Mouse (Mus musculus) liver, adult 2 months (tissue): ENCODE measurements around the gene Mre11a. TPM values are rescaled to one million over a fixed set of nuclear protein-coding genes. Genes with fewer than 3 reads are reported as not detected.

ENCODE experiments used
- DNase-seq: peaks from one replicate; pipeline ENCODE4 v3.0.0-alpha.2; 2011; ENCODE audit warnings: low read depth, low spot score; ENCODE audit errors: extremely low read depth
- H3K27ac ChIP-seq: fragments of 200-500 bp; replicated peaks from 2 replicates; pipeline ENCODE4 v1.5.1; 2012; ENCODE audit warnings: low read depth, mild to moderate bottlenecking, control low read depth, inconsistent platforms, low read length; ENCODE audit not compliant: insufficient read depth
- H3K27me3 ChIP-seq: fragments of 200-500 bp; 2 replicates; pipeline ENCODE4 v1.6.1; 2012; ENCODE audit warnings: mild to moderate bottlenecking, moderate library complexity, low read length, inconsistent platforms; ENCODE audit not compliant: control insufficient read depth, insufficient read depth
- H3K36me3 ChIP-seq: fragments of 200-500 bp; 2 replicates; pipeline ENCODE4 v1.6.1; 2012; ENCODE audit warnings: low read length, inconsistent platforms; ENCODE audit not compliant: control insufficient read depth, insufficient read depth
- H3K4me1 ChIP-seq: fragments of 200-500 bp; 2 replicates; pipeline ENCODE4 v1.6.1; 2011; ENCODE audit warnings: low read length; ENCODE audit not compliant: control insufficient read depth, insufficient read depth
- H3K4me3 ChIP-seq: fragments of 200-500 bp; 2 replicates; pipeline ENCODE4 v1.5.1; 2011; ENCODE audit warnings: low read depth, mild to moderate bottlenecking, control low read depth, low read length, moderate library complexity; ENCODE audit not compliant: insufficient read depth
- H3K79me2 ChIP-seq: fragments of 200-500 bp; 2 replicates; pipeline ENCODE4 v1.6.1; 2012; ENCODE audit warnings: inconsistent platforms, mild to moderate bottlenecking, low read length, moderate library complexity; ENCODE audit not compliant: control insufficient read depth, insufficient read depth
- H3K9ac ChIP-seq: fragments of 200-500 bp; 2 replicates; pipeline ENCODE4 v1.6.1; 2012; ENCODE audit warnings: low read depth, mild to moderate bottlenecking, control low read depth, inconsistent platforms, low read length
- CTCF ChIP-seq: fragments of 200-500 bp; IDR thresholded peaks from 2 replicates; pipeline ENCODE4 v1.5.1; 2011; ENCODE audit warnings: low read depth, low read length, control low read depth
- POLR2A ChIP-seq: fragments of 200-500 bp; IDR thresholded peaks from 2 replicates; pipeline ENCODE4 v1.6.1; 2011; ENCODE audit warnings: low read length, control low read depth; ENCODE audit not compliant: insufficient read depth; ENCODE audit errors: extremely low read depth
- WGBS: fragments of 180-500 bp; shearing (Covaris S2); methylation state at CpG from one replicate; pipeline ENCODE4 v1.1.7; 2018; 5-methylcytosine and 5-hydroxymethylcytosine counted together
- polyA plus RNA-seq: library from polyadenylated mRNA; depleted of rRNA; stranded (reverse); fragments of >200 nt; gene quantifications from 2 replicates; pipeline ENCODE4 v1.2.3, GENCODE M21; 2012
- total RNA-seq: library from RNA; depleted of rRNA; stranded (reverse); fragments of >200 nt; gene quantifications from 2 replicates; pipeline ENCODE4 v1.2.3, GENCODE M21; 2014

The Mre11a gene
- total and polyA plus RNA-seq, 2 experiments: 1.6 to 4.0 TPM

DNA sequence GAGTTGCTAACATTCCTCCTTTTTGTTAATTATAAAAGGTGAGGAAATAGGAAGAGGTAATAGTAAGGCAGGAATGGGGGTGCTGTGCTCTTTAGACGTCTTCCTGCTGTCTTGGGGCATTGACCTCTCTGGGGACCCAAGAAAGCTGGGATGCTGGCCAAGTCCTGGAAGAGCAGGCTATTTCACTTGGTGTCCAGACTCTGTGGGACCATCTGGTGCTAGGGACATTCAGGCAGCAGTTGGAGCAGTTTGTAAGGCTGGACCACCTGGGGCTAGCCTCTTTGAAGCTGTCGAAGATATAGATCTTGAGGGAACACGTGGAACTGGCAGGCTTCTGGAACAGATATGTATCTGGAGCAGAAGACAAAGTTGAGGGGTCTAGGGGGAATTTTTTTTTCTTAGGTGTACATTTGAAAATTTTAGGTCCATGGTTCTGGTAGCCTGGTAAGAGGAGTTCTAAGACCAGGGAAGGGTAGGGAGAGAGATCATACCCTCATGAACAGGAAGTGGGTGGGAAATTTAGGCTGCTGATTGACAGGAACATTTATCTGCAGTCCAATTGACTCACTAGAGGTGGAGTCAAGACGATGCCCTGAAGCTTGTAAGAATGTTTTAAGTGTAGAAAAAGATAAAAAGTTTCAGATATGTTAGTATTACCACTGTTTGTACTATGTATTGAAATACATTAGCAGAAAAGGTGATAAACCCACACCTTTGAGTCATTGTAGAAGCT lies 72.6 kb downstream of the Mre11a start:
- no peaks in the 10 kb centered on the region for H3K36me3 ChIP-seq
- H3K4me1 ChIP-seq: no peaks in the 10 kb centered on the region
- no peak for DNase-seq
- TF ChIP-seq POLR2A (no peak), CTCF (no peak)
- H3K27ac ChIP-seq: no peak overlapping the region
- no peak overlapping the region for H3K9ac ChIP-seq
- WGBS: 51% methylated on average over 4 of the region's 4 CpGs
- H3K27me3 ChIP-seq: 0 out of 2 replicates have a peak, but pooled peaks cover 8% of the 10 kb centered on the region
- H3K79me2 ChIP-seq: no peaks in the 10 kb centered on the region
- no peak overlapping the region for H3K4me3 ChIP-seq

DNA sequence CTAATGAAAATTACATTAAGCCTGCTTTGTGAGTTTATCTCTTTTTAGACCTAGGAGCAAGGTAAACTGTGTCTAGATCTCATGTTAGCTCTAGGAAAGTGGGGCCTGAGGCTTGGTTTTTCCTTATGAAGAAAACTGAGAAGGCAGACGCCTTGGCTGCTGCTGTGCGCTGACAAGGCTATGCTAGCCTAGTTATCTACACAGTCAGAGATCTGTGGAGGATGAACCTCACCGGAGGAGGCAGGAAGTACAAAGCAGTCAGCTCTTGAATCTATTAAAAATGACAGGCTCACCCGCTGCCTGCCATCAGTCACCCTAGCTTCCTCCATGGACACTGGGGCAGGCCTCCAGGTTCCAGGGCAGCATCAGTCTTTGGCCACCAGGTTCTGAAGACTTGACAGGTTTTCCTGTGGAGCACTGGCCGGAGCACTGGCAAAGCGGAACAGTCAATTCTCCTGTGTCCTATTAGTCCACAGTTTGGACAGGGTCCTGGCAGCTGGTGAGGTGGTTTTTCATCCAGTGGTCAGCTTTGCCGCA lies 73.8 kb downstream of the Mre11a start:
- TF ChIP-seq POLR2A (no peak), CTCF (no peak)
- no peaks in the 10 kb centered on the region for H3K36me3 ChIP-seq
- H3K4me1 ChIP-seq: no peaks in the 10 kb centered on the region
- 0 out of 2 replicates have a peak, but pooled peaks cover 8% of the 10 kb centered on the region for H3K27me3 ChIP-seq
- 77% methylated on average over 7 of the region's 7 CpGs for WGBS
- no peaks in the 10 kb centered on the region for H3K79me2 ChIP-seq
- DNase-seq: no peak
- no peak overlapping the region for H3K9ac ChIP-seq
- H3K27ac ChIP-seq: no peak overlapping the region
- H3K4me3 ChIP-seq: no peak overlapping the region

DNA sequence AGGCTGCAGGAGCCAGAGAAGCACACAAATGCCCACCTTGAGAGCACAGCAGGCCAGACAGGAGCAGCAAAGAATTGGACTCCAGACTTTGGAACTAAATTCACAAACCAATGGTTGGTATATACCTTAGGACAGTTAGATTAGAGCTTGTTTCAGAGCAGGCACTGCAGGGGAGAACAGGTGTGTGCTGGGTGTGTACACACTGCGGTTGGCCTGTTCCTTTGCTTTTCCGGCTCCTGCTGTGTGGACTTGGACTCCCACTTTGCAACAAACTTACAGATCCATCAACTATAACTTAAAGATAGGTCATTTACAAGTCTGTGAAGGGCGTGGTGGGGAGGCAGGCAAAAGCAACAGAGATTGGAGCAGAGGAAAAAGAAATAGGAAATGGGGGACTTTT lies 74.3 kb downstream of the Mre11a start:
- no peaks in the 10 kb centered on the region for H3K4me1 ChIP-seq
- H3K79me2 ChIP-seq: no peaks in the 10 kb centered on the region
- WGBS: 71% methylated on average over 3 of the region's 3 CpGs
- no peak overlapping the region for H3K4me3 ChIP-seq
- H3K9ac ChIP-seq: no peak overlapping the region
- H3K27ac ChIP-seq: no peak overlapping the region
- no peak for TF ChIP-seq POLR2A
- no peak for TF ChIP-seq CTCF
- no peaks in the 10 kb centered on the region for H3K36me3 ChIP-seq
- DNase-seq: no peak
- H3K27me3 ChIP-seq: 0 out of 2 replicates have a peak, but pooled peaks cover 8% of the 10 kb centered on the region

DNA sequence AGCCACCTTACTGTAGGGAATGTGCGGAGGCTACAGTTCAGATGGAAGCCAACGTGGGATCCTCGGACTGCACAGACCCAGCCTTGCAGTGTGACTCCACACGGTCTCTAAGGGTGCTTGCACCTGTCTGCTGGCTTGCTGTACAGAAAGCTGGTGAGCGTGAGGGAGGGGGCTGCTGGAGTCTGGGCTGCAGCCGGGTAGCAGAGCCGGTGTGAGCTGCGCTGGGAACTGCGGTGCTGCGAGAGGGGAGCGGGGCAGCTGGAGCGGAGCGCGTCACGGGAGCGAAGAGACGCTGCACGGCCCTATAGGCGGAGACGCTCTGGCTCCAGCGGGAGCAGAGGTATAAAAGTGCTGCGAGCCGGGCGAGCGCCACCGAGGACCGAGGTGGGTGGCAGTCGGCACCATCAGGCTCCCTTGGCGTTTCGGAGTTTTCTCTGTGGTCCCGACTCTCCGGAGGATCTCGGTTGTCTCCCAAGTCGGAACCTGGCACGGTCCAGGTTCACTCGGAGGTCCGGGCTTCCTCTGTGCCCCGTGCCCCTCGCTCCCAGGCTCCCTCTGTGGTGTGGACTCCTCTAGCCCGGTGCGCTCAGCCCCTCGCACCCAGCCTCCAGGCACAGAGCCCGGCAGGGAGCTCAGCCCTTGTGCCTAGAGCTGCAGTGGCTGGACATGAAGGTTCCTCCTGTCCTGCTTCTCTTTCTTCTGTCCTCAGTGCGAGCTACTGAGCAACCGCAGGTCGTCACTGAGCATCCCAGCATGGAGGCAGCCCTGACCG lies 75.6 kb downstream of the Mre11a start, which contains the start of gene Gpr83:
TSS of gene Gpr83 (plus strand) at position 343 of the 772 bp plus-strand sequence.
- Histone ChIP-seq H3K4me1 (no peaks in the 10 kb centered on the region), H3K4me3 (no peak within 1 kb of the TSS), H3K9ac (no peak within 1 kb of the TSS), H3K36me3 (no peaks in the 10 kb centered on the region), H3K27ac (no peak within 1 kb of the TSS), H3K79me2 (no peaks in the 10 kb centered on the region), H3K27me3 (0 out of 2 replicates have a peak, but pooled peaks cover 8% of the 10 kb centered on the region)
- DNase-seq: no peak
- 3% methylated on average over 45 of the region's 47 CpGs for WGBS
- no peak for TF ChIP-seq CTCF

DNA sequence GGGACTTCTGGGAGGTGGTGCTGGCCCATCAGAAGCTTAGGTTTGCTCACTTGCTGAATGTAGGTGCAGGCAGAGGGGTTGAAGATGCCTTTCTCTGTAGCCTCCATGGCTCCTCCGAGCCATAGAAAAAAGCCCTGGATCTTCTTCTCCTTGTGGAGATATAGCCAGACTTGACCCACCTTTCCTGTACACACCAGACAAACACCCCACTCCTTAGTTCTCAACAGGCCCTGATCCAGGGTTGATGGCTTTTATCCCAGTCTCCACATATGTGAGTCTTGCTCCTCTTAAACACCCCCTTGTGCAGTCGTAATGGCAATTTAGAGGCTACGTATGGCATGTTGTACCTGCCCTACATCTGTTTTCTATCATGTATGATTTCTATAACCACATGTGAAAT lies 78.7 kb downstream of the Mre11a start:
- no peak for TF ChIP-seq POLR2A
- 0 out of 2 replicates have a peak, but pooled peaks cover 8% of the 10 kb centered on the region for H3K27me3 ChIP-seq
- WGBS: 88% methylated on average over 3 of the region's 3 CpGs
- H3K36me3 ChIP-seq: no peaks in the 10 kb centered on the region
- no peak overlapping the region for H3K4me3 ChIP-seq
- H3K9ac ChIP-seq: no peak overlapping the region
- DNase-seq: no peak
- H3K79me2 ChIP-seq: no peaks in the 10 kb centered on the region
- H3K4me1 ChIP-seq: no peaks in the 10 kb centered on the region
- H3K27ac ChIP-seq: no peak overlapping the region
